Mouse (Mus musculus) bone marrow macrophage, adult 2 months (primary cell): ENCODE results near the gene Tead1.

ENCODE experiments used
- CTCF ChIP-seq: IDR thresholded peaks from 2 replicates; pipeline ENCODE4 v1.5.1; 2012; ENCODE audit warnings: low read depth, mild to moderate bottlenecking, low read length, moderate library complexity
- POLR2A ChIP-seq: IDR thresholded peaks from 2 replicates; pipeline ENCODE4 v1.6.1; 2012; ENCODE audit warnings: mild to moderate bottlenecking, low read depth, low read length, borderline replicate concordance

DNA sequence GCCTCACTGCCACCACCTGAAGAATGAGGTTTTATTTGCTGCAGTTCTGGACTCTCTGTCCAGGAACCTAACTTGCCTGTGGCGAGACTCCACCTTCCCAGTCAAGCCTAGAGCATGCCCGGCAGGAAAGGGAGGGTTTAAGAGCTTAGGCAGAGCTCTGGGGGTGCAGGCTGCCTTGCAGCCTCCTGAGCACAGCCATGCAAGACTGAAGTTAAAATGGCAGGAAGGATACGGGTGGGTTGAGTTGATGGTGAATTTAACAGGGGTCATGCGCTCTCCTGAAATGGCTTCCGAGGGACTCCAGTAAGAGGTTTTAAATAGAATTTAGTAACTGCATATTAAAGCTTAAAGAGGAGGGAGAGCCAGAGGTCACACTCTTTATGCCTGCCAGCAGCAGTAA is 213.5 kb downstream of the Tead1 start:
- TF ChIP-seq CTCF, result no peak
- TF ChIP-seq POLR2A, result no peak
